Mouse (Mus musculus): ENCODE results near the gene Gm266.

DNA sequence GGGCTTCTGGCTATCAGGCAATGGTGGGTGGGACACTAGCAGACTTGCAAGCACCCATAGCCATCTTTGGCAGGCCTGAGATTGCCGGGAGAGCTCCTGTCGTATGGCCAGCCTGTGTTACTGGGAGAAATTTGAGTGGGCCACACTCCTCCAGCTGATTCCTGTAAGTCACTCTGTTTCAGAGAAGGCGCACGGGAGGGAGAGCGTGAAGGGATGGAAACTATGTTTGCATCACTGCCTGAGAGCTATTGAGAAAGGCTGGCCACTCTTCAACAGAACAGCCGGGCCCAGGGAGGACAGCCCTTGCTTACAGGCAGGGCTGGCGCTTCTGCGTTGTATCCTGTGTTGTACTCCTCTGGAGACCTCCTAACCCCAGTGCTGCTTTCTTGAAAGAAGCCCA lies 49.0 kb downstream of the Gm266 start:
- TF ChIP-seq CTCF (IDR thresholded peaks at IDR 0.05; ENCODE audit: low read depth) (no peak), EP300 (IDR thresholded peaks at IDR 0.05; ENCODE audit: low read depth) (no peak)

All from heart, postnatal 0 days (tissue).